Mouse (Mus musculus): ENCODE data around the gene Nop58. TPM values are rescaled to one million over a fixed set of nuclear protein-coding genes. Genes with fewer than 3 reads are reported as not detected.
A peak's percentile ranks its signal among the peaks of the same experiment; 100 is the strongest.
"Not testable (repeated sequence)": the region's sequence is repeated elsewhere in the genome, so short reads cannot be mapped to it uniquely, and the experiment has no call there.

The Nop58 gene
- polyA plus RNA-seq, 1 experiment from 2014 or later = 82.2 TPM

DNA sequence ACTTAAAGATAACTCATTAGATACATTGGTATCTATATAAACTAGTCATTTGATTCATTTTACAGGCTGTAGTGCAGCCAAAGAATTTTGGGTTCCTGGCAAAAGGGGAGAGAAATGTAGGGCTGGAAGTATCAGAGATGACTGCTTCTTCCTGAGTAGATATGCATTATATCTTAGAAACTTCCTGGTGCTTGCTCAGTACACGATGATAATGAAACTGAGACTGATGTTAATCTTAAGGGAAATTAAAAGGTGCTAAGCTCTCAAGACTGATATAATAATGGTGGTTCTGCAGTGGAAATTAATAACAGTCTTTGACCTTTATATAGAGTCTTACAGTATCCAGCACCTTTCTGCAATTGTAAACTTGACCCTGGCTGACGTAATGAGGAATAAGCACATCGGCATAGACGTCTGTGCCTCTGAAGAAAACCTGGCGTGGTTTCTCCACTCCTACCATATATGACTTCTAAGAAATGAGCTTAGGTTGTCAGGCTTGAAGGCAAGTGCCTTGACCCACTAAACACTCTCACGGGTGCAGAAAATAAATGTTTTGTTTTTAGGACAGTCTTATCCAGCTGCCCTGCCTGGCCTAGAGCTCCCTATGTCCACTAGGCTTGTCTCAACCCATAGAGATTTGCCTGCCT, 54.1 kb downstream of the Nop58 start:
- peak overlapping the region; percentile 55; the same call in 1 of the 2 replicates for H3K27ac ChIP-seq (ENCODE audit: low read depth, low read length)
- 48% methylated on average over 6 of the region's 6 CpGs for WGBS

DNA sequence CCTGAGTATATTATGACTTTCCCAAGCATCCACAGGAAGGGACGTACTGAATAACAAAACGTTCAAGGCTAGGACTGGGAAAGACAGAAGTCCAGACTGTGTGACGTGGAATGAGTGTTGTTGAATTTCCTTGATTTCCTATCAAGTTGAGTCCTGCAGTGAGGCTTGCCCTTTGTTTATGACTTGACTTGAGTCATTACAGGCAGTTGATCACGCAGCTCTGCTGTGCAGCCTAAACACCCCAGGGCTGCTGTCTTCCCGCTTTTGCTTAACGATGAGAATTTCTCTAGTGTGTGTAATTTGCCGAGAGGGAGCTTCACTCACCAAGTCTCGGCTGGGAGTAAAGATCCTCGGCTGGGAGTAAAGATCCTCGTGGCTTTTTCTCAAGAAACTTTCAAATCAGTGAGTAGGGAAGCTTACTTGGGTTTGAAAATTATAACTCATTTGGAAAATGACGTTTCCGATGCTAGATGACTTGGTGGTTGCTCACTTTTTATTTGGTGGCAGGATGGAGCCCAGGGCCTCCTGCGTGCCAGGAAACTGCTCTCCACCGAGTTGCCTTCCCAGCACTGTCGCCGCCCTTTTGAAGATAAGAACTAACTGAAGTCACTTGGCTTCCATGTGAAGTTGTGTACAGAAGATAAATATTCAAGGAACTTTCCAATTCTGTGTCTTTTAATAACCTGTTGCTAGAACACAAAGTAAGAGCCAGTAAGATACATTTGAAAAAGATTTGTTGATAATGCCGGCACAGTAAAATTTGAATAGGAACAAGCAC, 55.0 kb downstream of the Nop58 start:
- 37% methylated on average over 17 of the region's 17 CpGs for WGBS
- TF ChIP-seq CTCF (IDR thresholded peaks at IDR 0.05; ENCODE audit: low read depth) = no peak
- no peaks in the 10 kb centered on the region for H3K4me1 ChIP-seq (replicated peaks; ENCODE audit: control insufficient read depth, insufficient read depth, low read length)
- no peaks in the 10 kb centered on the region for H3K9me3 ChIP-seq (ENCODE audit: control insufficient read depth)
- peak overlapping the region; percentile 35 for H3K4me2 ChIP-seq (replicated peaks; ENCODE audit: low read depth)
- no peak overlapping the region for H3K9ac ChIP-seq (ENCODE audit: low read depth, low read length)
- H3K4me3 ChIP-seq (ENCODE audit: low read depth, low read length) = no peak overlapping the region
- ATAC-seq = peak; percentile 54; the same call in 1 of the 2 replicates
- no peaks in the 10 kb centered on the region for H3K36me3 ChIP-seq (ENCODE audit: control insufficient read depth, insufficient read depth)
- no peaks in the 10 kb centered on the region for H3K27me3 ChIP-seq (replicated peaks; ENCODE audit: control insufficient read depth, insufficient read depth, low read length)
- peak overlapping the region; percentile 55; the same call in 1 of the 2 replicates for H3K27ac ChIP-seq (ENCODE audit: low read depth, low read length)

More for the DNA sequence above, 54.1 kb downstream of the Nop58 start:
- no peak overlapping the region for H3K4me2 ChIP-seq (replicated peaks; ENCODE audit: low read depth)
- no peak overlapping the region for H3K9ac ChIP-seq (ENCODE audit: low read depth, low read length)
- TF ChIP-seq CTCF (IDR thresholded peaks at IDR 0.05; ENCODE audit: low read depth) = no peak
- 0 out of 2 replicates have a peak, but pooled peaks cover 3% of the 10 kb centered on the region for H3K4me1 ChIP-seq (replicated peaks; ENCODE audit: control insufficient read depth, insufficient read depth, low read length)
- H3K36me3 ChIP-seq (ENCODE audit: control insufficient read depth, insufficient read depth) = no peaks in the 10 kb centered on the region
- H3K27me3 ChIP-seq (replicated peaks; ENCODE audit: control insufficient read depth, insufficient read depth, low read length) = no peaks in the 10 kb centered on the region
- 0 out of 2 replicates have a peak, but pooled peaks have one; percentile 31 for ATAC-seq
- H3K9me3 ChIP-seq (ENCODE audit: control insufficient read depth) = no peaks in the 10 kb centered on the region
- no peak overlapping the region for H3K4me3 ChIP-seq (ENCODE audit: low read depth, low read length)

DNA sequence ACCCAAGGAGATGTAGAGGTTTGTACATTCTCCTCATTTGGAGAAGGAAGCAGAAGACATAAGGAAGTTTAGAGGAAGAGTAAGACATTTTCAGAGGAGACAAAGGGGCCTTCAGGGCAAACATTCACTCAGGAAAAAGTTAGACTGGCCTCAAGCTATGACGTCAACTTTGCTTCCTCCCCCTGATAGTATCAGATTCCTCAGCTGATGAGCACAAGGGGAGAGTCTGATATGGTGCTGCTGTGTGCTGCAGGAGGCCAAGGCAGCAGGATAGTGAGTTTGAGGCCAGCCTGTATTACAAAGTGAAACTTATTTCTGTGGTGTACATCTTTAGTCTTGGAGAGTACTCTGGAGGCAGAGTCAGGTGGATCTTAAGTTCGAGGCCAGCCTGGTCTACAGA, 64.3 kb downstream of the Nop58 start:
- Histone ChIP-seq H3K4me1 (replicated peaks; ENCODE audit: control insufficient read depth, insufficient read depth, low read length) (no peaks in the 10 kb centered on the region), H3K4me2 (replicated peaks; ENCODE audit: low read depth) (no peak overlapping the region), H3K9ac (ENCODE audit: low read depth, low read length) (no peak overlapping the region), H3K9me3 (ENCODE audit: control insufficient read depth) (no peaks in the 10 kb centered on the region), H3K4me3 (ENCODE audit: low read depth, low read length) (no peak overlapping the region), H3K27ac (ENCODE audit: low read depth, low read length) (no peak overlapping the region), H3K27me3 (replicated peaks; ENCODE audit: control insufficient read depth, insufficient read depth, low read length) (no peaks in the 10 kb centered on the region), H3K36me3 (ENCODE audit: control insufficient read depth, insufficient read depth) (no peaks in the 10 kb centered on the region)
- ATAC-seq = no peak
- TF ChIP-seq CTCF (IDR thresholded peaks at IDR 0.05; ENCODE audit: low read depth) = no peak
- WGBS = 65% methylated on average over 2 of the region's 2 CpGs

DNA sequence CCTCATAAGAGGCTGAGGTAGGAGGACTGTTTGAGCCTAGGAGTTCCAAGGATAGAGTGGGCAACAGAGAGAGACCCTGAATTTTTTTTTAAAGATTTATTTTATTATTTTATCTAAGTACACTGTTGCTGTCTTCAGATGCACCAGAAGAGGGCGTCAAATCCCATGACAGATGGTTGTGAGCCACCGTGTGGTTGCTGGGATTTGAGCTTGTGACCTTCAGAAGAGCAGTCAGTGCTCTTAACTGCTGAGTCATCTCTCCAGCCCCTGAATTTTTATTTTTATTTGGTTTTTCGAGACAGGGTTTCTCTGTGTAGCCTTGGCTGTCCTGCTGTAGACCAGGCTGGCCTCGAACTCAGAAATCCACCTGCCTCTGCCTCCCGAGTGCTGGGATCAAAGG, 65.0 kb downstream of the Nop58 start:
- not testable (repeated sequence) for H3K27me3 ChIP-seq (replicated peaks; ENCODE audit: control insufficient read depth, insufficient read depth, low read length); ATAC-seq; H3K4me3 ChIP-seq (ENCODE audit: low read depth, low read length); H3K4me2 ChIP-seq (replicated peaks; ENCODE audit: low read depth); H3K27ac ChIP-seq (ENCODE audit: low read depth, low read length); H3K36me3 ChIP-seq (ENCODE audit: control insufficient read depth, insufficient read depth); H3K9me3 ChIP-seq (ENCODE audit: control insufficient read depth); H3K4me1 ChIP-seq (replicated peaks; ENCODE audit: control insufficient read depth, insufficient read depth, low read length); H3K9ac ChIP-seq (ENCODE audit: low read depth, low read length)
- WGBS = 80% methylated on average over 5 of the region's 5 CpGs

DNA sequence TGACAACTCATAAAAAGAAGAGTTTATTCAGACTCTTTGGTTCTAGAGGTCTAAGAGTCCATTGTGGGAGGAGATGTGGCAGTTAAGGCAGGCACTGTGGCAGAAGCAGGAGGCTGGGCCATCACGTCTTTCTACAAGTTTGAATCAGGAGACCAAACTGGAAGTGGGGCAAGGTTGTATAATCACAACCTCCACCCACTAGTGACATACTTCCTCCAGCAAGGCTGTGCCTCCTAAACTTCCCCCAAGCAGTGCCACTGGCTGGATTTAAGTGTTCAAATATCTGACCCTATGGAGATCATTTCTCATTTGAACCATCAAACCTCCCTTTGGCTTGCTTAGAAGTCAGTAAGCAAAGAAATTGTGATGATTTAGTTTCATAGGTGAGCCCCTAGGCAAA, 70.5 kb downstream of the Nop58 start:
- 64% methylated on average over 1 of the region's 1 CpGs for WGBS
- H3K4me2 ChIP-seq (replicated peaks; ENCODE audit: low read depth) = no peak overlapping the region
- H3K4me1 ChIP-seq (replicated peaks; ENCODE audit: control insufficient read depth, insufficient read depth, low read length) = no peaks in the 10 kb centered on the region
- H3K9ac ChIP-seq (ENCODE audit: low read depth, low read length) = no peak overlapping the region
- TF ChIP-seq CTCF (IDR thresholded peaks at IDR 0.05; ENCODE audit: low read depth) = no peak
- H3K4me3 ChIP-seq (ENCODE audit: low read depth, low read length) = no peak overlapping the region
- no peak overlapping the region for H3K27ac ChIP-seq (ENCODE audit: low read depth, low read length)
- H3K36me3 ChIP-seq (ENCODE audit: control insufficient read depth, insufficient read depth) = no peaks in the 10 kb centered on the region
- H3K9me3 ChIP-seq (ENCODE audit: control insufficient read depth) = no peaks in the 10 kb centered on the region
- no peak for ATAC-seq
- H3K27me3 ChIP-seq (replicated peaks; ENCODE audit: control insufficient read depth, insufficient read depth, low read length) = no peaks in the 10 kb centered on the region

DNA sequence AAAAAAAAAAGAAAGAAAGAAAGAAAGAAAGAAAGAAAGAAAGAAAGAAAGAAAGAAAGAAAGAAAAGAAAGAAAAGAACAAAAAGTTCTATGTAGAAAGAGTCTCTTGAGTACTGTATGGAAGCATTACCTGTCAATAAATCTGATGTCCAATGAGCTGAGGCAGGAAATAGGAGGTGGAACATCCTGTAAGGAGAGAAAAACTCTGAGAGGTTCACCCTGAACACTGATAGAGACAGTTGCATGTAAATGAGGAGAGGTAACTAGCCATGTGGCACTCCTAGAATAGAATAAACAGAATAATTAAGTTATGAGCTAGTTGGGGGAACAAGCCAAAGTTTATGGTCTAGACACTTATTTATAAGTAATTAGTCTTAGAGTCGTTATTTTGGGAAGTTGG, 73.6 kb downstream of the Nop58 start:
- no peak for TF ChIP-seq CTCF (IDR thresholded peaks at IDR 0.05; ENCODE audit: low read depth)
- no peak for ATAC-seq
- Histone ChIP-seq H3K36me3 (ENCODE audit: control insufficient read depth, insufficient read depth) (no peaks in the 10 kb centered on the region), H3K27me3 (replicated peaks; ENCODE audit: control insufficient read depth, insufficient read depth, low read length) (no peaks in the 10 kb centered on the region), H3K9me3 (ENCODE audit: control insufficient read depth) (no peaks in the 10 kb centered on the region), H3K4me2 (replicated peaks; ENCODE audit: low read depth) (no peak overlapping the region), H3K4me1 (replicated peaks; ENCODE audit: control insufficient read depth, insufficient read depth, low read length) (0 out of 2 replicates have a peak, but pooled peaks cover 4% of the 10 kb centered on the region), H3K4me3 (ENCODE audit: low read depth, low read length) (no peak overlapping the region), H3K27ac (ENCODE audit: low read depth, low read length) (no peak overlapping the region), H3K9ac (ENCODE audit: low read depth, low read length) (no peak overlapping the region)
- WGBS = 92% methylated on average over 1 of the region's 1 CpGs
